16 mouse cellular contexts compared by ENCODE assay signal in the genomic region with DNA sequence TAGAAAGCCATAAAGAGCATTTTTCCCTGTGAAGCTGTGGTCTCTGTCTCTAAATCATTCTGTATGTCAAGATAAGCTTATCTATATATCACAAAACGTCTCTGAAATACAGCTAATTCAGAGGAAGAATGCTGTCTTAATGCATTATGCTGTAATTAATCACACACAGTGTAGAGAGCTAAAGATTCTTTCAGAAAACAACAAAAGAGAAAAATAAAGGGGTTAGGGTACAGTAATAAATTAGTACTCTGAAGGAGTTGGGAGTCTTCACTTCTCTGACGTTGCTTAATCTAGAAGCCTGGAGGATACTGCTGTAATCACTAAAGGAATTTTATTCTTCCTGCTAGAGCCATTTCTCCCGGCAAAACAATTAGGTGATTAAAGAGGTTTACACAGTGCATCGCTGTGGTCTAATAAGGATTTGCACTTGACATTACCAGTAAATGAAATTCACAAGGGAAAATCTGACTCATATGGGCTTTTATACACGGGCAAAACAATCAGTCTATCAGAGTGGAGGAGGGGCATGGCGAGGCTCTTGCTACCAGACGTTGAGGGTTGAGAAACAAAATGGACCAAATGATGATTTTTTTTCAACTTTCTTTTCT.
A peak's percentile ranks its signal among the peaks of the same experiment; 100 is the strongest.
DNase-seq lines count a peak whose midpoint lies in the region; ATAC-seq and TF ChIP-seq lines count a peak whose summit lies in the region.
"Had no signal": no experiment of that assay in that cellular context is flagged by ENCODE, and none has a peak within 500 bp of the region (broad histone marks: within the 10 kb centered on the region; RNA-seq: fewer than 3 reads in every experiment).

No protein-coding gene starts in this region.

- no peaks in the 10 kb centered on the region for H3K4me1 ChIP-seq in lung, embryonic 14.5 days (ENCODE audit: insufficient read depth)
- H3K4me1 ChIP-seq in lung, postnatal 0 days (ENCODE audit: insufficient read depth, low read depth, low read length), result no peaks in the 10 kb centered on the region
- no peaks in the 10 kb centered on the region; the same call in 1 of the 2 replicates for H3K4me1 ChIP-seq in hindbrain, embryonic 16.5 days (ENCODE audit: control insufficient read depth, insufficient read depth, low read depth, low read length)
- 0 out of 2 replicates have a peak, but pooled peaks cover 2% of the 10 kb centered on the region for H3K4me1 ChIP-seq in neural tube, embryonic 15.5 days
- H3K4me1 ChIP-seq: limb, embryonic 15.5 days had no signal

- no peak overlapping the region for H3K4me2 ChIP-seq in lung, embryonic 14.5 days
- H3K4me2 ChIP-seq in lung, postnatal 0 days (replicated peaks; ENCODE audit: low read depth, low read length), result no peak overlapping the region
- peak overlapping the region; percentile 38 for H3K4me2 ChIP-seq in hindbrain, embryonic 16.5 days (ENCODE audit: low read length)
- peak overlapping the region; percentile 36 for H3K4me2 ChIP-seq in neural tube, embryonic 15.5 days
- H3K4me2 ChIP-seq: limb, embryonic 15.5 days had no signal

- ATAC-seq in lung, embryonic 14.5 days (ENCODE audit: insufficient read depth), result peak; percentile 49; the same call in 1 of the 2 replicates
- no peak for ATAC-seq in lung, postnatal 0 days
- peak; percentile 58; the same call in 1 of the 2 replicates for ATAC-seq in hindbrain, embryonic 16.5 days
- ATAC-seq in neural tube, embryonic 15.5 days (ENCODE audit: low FRiP score), result no peak
- ATAC-seq: intestine, postnatal 0 days had no signal

- peak; percentile 16 for DNase-seq in embryo, embryonic 11 days
- DNase-seq in embryo, embryonic 10 days (ENCODE audit: low spot score), result no peak
- peak; percentile 3 for DNase-seq in lung, embryonic 14.5 days
- DNase-seq in lung, postnatal 0 days (ENCODE audit: low spot score), result no peak
- DNase-seq in c-Kit-positive CD71-positive TER-119-positive erythroid progenitor cells, embryonic 14.5 days (ENCODE audit: low spot score), result no peak
- no peak for DNase-seq in cerebellum, postnatal 36 days
- DNase-seq: adrenal gland, postnatal 36 days; cerebellum, postnatal 10 days; gastrocnemius, postnatal 36 days; lung, postnatal 10 days; right cerebral cortex, adult 18-20 months; thymus, postnatal 36 days had no signal

- 20% methylated on average over 7 of the region's 7 CpGs for WGBS in lung, embryonic 14.5 days
- WGBS in lung, postnatal 0 days, result 23% methylated on average over 7 of the region's 7 CpGs
- 19% methylated on average over 7 of the region's 7 CpGs for WGBS in hindbrain, embryonic 16.5 days
- 10% methylated on average over 7 of the region's 7 CpGs for WGBS in neural tube, embryonic 15.5 days

- H3K9ac ChIP-seq in lung, embryonic 14.5 days, result no peak overlapping the region
- no peak overlapping the region for H3K9ac ChIP-seq in lung, postnatal 0 days (replicated peaks; ENCODE audit: low read depth)
- no peak overlapping the region; the same call in 1 of the 2 replicates for H3K9ac ChIP-seq in hindbrain, embryonic 16.5 days (ENCODE audit: low read depth, low read length)
- H3K9ac ChIP-seq in neural tube, embryonic 15.5 days (replicated peaks), result no peak overlapping the region
- H3K9ac ChIP-seq: limb, embryonic 15.5 days had no signal

- TF ChIP-seq EP300 in lung, postnatal 0 days (IDR thresholded peaks at IDR 0.05), result no peak

- H3K9me3 ChIP-seq in lung, embryonic 14.5 days (ENCODE audit: low read depth, low read length), result no peaks in the 10 kb centered on the region
- no peaks in the 10 kb centered on the region for H3K9me3 ChIP-seq in lung, postnatal 0 days (ENCODE audit: low read length)
- H3K9me3 ChIP-seq in hindbrain, embryonic 16.5 days (ENCODE audit: control insufficient read depth, low read length), result no peaks in the 10 kb centered on the region
- no peaks in the 10 kb centered on the region for H3K9me3 ChIP-seq in neural tube, embryonic 15.5 days (replicated peaks)
- H3K9me3 ChIP-seq: limb, embryonic 15.5 days had no signal

- no peak overlapping the region for H3K27ac ChIP-seq in lung, embryonic 14.5 days (ENCODE audit: low read depth)
- H3K27ac ChIP-seq in lung, postnatal 0 days (ENCODE audit: low read length), result no peak overlapping the region
- H3K27ac ChIP-seq in hindbrain, embryonic 16.5 days (ENCODE audit: low read depth, low read length), result no peak overlapping the region
- H3K27ac ChIP-seq in neural tube, embryonic 15.5 days (replicated peaks), result no peak overlapping the region
- H3K27ac ChIP-seq: limb, embryonic 15.5 days had no signal

- H3K4me3 ChIP-seq in lung, embryonic 14.5 days (ENCODE audit: low read depth, low read length), result no peak overlapping the region
- no peak overlapping the region for H3K4me3 ChIP-seq in lung, postnatal 0 days (ENCODE audit: low read depth, low read length)
- H3K4me3 ChIP-seq in hindbrain, embryonic 16.5 days (ENCODE audit: low read length), result 0 out of 2 replicates have a peak overlapping the region, but pooled peaks have one; percentile 4
- H3K4me3 ChIP-seq in neural tube, embryonic 15.5 days (replicated peaks), result no peak overlapping the region
- H3K4me3 ChIP-seq: limb, embryonic 15.5 days had no signal

- TF ChIP-seq CTCF in lung, embryonic 14.5 days (IDR thresholded peaks at IDR 0.05; ENCODE audit: low read depth), result no peak
- no peak for TF ChIP-seq CTCF in lung, postnatal 0 days (IDR thresholded peaks at IDR 0.05)

- H3K27me3 ChIP-seq in lung, embryonic 14.5 days (ENCODE audit: insufficient read depth, low read length), result no peaks in the 10 kb centered on the region
- no peaks in the 10 kb centered on the region for H3K27me3 ChIP-seq in lung, postnatal 0 days (replicated peaks; ENCODE audit: insufficient read depth, low read length)
- H3K27me3 ChIP-seq in hindbrain, embryonic 16.5 days (replicated peaks; ENCODE audit: control insufficient read depth, insufficient read depth, low read length), result no peaks in the 10 kb centered on the region
- H3K27me3 ChIP-seq in neural tube, embryonic 15.5 days (replicated peaks), result no peaks in the 10 kb centered on the region
- H3K27me3 ChIP-seq: limb, embryonic 15.5 days had no signal

- H3K36me3 ChIP-seq in lung, embryonic 14.5 days (ENCODE audit: insufficient read depth), result no peaks in the 10 kb centered on the region
- no peaks in the 10 kb centered on the region for H3K36me3 ChIP-seq in lung, postnatal 0 days (ENCODE audit: insufficient read depth, low read length)
- H3K36me3 ChIP-seq in hindbrain, embryonic 16.5 days (ENCODE audit: control insufficient read depth, insufficient read depth, low read length), result no peaks in the 10 kb centered on the region
- no peaks in the 10 kb centered on the region for H3K36me3 ChIP-seq in neural tube, embryonic 15.5 days
- H3K36me3 ChIP-seq: limb, embryonic 15.5 days had no signal

Comparison
In these comparisons a context has a peak if more than half of its experiments do, and no peak if none do; other contexts are left out.
1. DNase-seq: peak in embryo, embryonic 11 days (single experiment) and lung, embryonic 14.5 days (single experiment); none in embryo, embryonic 10 days (single experiment), lung, postnatal 0 days (single experiment), c-Kit-positive CD71-positive TER-119-positive erythroid progenitor cells, embryonic 14.5 days (single experiment) and cerebellum, postnatal 36 days (0 of 2).
2. ATAC-seq: peak in lung, embryonic 14.5 days (single experiment) and hindbrain, embryonic 16.5 days (single experiment); none in lung, postnatal 0 days (single experiment) and neural tube, embryonic 15.5 days (single experiment).
3. H3K4me2 ChIP-seq: peak in hindbrain, embryonic 16.5 days (single experiment) and neural tube, embryonic 15.5 days (single experiment); none in lung, embryonic 14.5 days (single experiment) and lung, postnatal 0 days (single experiment).